Mouse (Mus musculus): ENCODE measurements around the gene Fbxo34. TPM values are rescaled to one million over a fixed set of nuclear protein-coding genes. Genes with fewer than 3 reads are reported as not detected.
A peak's percentile ranks its signal among the peaks of the same experiment; 100 is the strongest.

The Fbxo34 gene
- total RNA-seq, 2 experiments from 2014 or later, result 86.6 to 110 TPM

DNA sequence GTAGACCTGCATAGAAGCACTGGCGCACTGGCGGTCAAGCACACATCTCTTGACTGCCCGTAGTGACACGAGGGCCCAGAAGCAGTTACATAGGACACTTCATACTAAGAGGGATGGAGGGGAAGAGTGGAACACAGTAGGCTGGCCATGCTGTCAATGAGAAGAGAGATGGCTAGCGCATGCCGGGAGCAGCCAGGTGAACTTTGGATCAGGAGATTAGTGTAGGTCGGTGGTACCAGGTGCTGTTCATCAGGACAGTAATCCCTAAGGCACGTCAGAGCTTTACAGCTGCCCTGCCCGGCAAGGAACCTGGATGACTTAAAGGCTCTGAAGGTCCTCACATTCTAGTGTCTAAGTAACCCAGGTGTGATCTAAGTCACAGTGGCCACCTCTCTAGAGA lies 23.7 kb downstream of the Fbxo34 start:
- intact Hi-C loops (cut with DNase I), result loop anchor here (2.0 kb wide), 1 partner anchor 39 kb away; no protein-coding TSS in a partner anchor
- peak overlapping the region; percentile 85 for H3K27ac ChIP-seq
- no peak for DNase-seq (ENCODE audit: extremely low spot score in 1 of 2, low spot score in 2 of 2)
- peak overlapping the region; percentile 91 for H3K4me3 ChIP-seq
- TF ChIP-seq CTCF (IDR thresholded peaks at IDR 0.05), result no peak

DNA sequence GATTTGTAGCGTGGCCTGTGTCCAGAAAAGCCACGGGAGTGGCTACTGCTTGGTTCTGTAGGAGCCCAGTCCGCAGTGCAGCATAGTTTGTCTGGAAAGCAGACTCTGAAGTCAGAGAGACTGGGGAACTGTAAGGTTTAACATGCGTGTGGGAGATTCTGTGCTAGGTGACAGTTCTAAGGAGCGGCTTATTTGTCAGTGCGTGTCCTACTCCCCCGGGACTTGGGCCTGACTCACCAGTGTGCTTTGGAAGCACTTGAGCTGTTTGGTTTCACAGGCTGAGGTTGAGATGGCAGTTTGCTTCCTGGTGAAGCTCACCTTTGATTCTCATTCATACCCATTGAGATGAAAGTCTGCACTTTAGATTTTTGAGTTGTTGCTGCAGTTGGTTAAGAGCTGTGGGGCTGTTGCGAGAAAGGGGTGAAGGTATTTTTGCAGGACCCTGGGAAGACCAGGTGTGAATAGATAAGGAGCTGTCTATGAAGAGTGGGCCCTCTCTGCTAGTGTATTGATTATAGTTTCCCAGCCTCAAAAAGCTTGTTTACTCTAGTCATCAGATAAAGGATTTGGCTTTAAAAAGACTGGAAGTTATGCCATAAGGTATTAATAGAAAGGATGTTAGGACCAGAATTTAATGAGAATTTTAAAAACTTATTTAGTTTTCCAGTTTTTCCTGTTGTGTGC lies 24.5 kb downstream of the Fbxo34 start:
- no peak for TF ChIP-seq CTCF (IDR thresholded peaks at IDR 0.05)
- intact Hi-C loops (cut with DNase I), result loop anchor here (2.0 kb wide), 1 partner anchor 38 kb away; no protein-coding TSS in a partner anchor
- Histone ChIP-seq H3K4me3 (peak overlapping the region; percentile 91), H3K27ac (peak overlapping the region; percentile 85)
- peak; percentile 47 to 58 for DNase-seq (ENCODE audit: extremely low spot score in 1 of 2, low spot score in 2 of 2)

DNA sequence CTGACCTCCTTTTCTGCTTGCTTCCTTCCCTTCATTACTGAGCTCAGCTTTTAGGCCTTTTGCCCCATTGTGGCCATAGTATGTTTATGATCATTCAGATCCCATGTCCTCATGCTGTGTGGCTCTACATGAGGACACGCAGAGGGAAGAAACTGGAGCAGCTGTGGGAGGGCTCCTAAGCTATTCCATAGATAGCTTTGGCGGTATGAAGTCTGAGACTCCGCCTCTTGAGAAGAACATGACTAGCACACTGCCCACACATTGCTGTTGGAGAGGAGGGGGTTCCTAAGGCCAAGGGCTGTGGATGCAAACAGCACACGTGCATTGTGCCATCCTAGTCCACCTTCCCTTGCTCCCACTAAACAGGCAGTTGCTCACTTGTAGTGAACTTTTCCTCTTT lies 26.0 kb downstream of the Fbxo34 start:
- intact Hi-C loops (cut with DNase I), result no loop called here
- DNase-seq (ENCODE audit: extremely low spot score in 1 of 2, low spot score in 2 of 2), result no peak
- no peak for TF ChIP-seq CTCF (IDR thresholded peaks at IDR 0.05)
- H3K4me3 ChIP-seq, result no peak overlapping the region
- H3K27ac ChIP-seq, result peak overlapping the region; percentile 57; the same call in 1 of the 2 replicates

DNA sequence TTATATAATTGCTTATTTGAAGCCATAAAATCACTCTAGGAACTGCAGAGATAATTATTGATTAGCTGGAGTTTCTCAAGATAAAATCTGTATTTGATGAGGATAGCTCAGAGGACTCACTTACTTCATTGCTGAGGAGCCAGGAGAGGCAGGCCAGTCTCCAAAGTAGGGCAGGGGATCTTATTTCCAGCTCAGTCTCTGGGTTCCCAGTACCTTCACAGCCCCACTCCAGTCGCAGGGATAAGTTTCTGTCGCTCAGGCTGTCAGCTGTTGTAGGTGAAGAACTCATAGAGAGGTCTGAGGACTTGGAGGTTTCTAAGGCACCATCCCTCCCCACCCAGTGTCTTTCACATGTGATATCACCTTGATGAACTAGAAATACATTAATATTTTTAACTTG lies 27.5 kb downstream of the Fbxo34 start:
- no peak for TF ChIP-seq CTCF (IDR thresholded peaks at IDR 0.05)
- intact Hi-C loops (cut with DNase I), result loop anchor here (1.0 kb wide), 1 partner anchor 25 kb away; no protein-coding TSS in a partner anchor

DNA sequence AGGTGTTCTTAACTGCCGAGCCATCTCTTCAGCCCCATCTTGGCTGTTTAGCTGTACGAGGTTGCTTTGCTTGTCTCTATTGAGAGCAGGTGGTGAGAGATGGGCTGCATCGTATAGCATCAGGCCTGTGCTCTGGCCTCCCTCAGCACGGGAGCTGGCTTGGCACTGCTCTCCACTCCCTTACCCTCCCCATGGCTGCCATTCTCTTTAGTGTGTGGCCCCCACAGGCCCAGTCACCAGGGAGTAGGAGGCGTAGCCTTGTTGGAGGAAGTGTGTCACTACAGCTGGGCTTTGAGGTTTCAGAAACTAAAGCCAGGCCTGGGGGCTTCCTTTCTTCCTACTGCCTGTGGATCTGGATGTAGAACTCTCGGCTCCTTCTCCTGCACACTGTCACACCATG lies 32.0 kb downstream of the Fbxo34 start:
- H3K27ac ChIP-seq, result 0 out of 2 replicates have a peak overlapping the region, but pooled peaks have one; percentile 0
- DNase-seq (ENCODE audit: extremely low spot score in 1 of 2, low spot score in 2 of 2), result no peak
- intact Hi-C loops (cut with DNase I), result no loop called here
- TF ChIP-seq CTCF (IDR thresholded peaks at IDR 0.05), result no peak
- no peak overlapping the region for H3K4me3 ChIP-seq

More for the DNA sequence above, 27.5 kb downstream of the Fbxo34 start:
- no peak for DNase-seq (ENCODE audit: extremely low spot score in 1 of 2, low spot score in 2 of 2)
- no peak overlapping the region for H3K27ac ChIP-seq
- no peak overlapping the region for H3K4me3 ChIP-seq

DNA sequence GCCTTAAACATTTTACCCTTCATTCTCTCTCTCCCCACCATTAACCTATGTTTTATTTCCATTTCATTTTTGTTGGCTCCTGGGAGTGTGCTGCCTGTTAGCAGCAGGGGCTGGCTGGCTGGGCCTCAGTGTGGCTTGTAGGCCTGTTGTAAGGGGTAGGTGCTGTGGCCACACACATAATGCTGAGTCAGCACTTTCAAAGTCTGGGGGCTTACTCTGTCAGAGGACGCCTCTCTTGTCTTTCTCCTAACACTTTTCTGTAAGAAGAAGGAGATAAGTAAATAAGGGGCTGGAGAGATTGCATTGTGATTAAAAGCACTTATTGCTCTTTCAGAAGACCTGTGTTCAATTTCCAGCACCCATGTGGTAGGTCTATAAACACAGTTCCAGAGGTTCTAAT lies 32.9 kb downstream of the Fbxo34 start:
- DNase-seq (ENCODE audit: extremely low spot score in 1 of 2, low spot score in 2 of 2), result no peak
- Histone ChIP-seq H3K27ac (no peak overlapping the region), H3K4me3 (no peak overlapping the region)
- intact Hi-C loops (cut with DNase I), result no loop called here
- TF ChIP-seq CTCF (IDR thresholded peaks at IDR 0.05), result no peak

DNA sequence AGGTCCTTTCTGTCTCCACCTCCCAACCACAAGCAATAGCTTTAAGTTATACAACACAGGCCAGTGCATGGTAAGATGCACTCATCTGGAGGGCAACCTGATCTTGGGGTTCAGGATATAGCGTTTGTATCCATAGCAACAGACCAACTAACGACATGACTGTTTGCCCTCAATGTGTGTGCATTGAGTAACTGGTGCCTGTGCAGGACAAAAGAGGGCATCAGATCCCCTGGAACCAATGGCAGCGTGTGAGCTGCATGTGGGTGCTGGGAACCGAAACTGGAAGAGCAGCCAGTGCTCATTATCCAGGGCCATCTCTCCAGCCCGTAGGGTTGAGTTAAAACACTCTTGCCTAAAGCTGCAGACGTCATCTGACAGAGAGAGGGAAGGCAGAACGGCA lies 38.5 kb downstream of the Fbxo34 start:
- intact Hi-C loops (cut with DNase I), result no loop called here
- TF ChIP-seq CTCF (IDR thresholded peaks at IDR 0.05), result no peak
- peak overlapping the region; percentile 34; the same call in 1 of the 2 replicates for H3K27ac ChIP-seq
- no peak overlapping the region for H3K4me3 ChIP-seq
- DNase-seq (ENCODE audit: extremely low spot score in 1 of 2, low spot score in 2 of 2), result no peak

DNA sequence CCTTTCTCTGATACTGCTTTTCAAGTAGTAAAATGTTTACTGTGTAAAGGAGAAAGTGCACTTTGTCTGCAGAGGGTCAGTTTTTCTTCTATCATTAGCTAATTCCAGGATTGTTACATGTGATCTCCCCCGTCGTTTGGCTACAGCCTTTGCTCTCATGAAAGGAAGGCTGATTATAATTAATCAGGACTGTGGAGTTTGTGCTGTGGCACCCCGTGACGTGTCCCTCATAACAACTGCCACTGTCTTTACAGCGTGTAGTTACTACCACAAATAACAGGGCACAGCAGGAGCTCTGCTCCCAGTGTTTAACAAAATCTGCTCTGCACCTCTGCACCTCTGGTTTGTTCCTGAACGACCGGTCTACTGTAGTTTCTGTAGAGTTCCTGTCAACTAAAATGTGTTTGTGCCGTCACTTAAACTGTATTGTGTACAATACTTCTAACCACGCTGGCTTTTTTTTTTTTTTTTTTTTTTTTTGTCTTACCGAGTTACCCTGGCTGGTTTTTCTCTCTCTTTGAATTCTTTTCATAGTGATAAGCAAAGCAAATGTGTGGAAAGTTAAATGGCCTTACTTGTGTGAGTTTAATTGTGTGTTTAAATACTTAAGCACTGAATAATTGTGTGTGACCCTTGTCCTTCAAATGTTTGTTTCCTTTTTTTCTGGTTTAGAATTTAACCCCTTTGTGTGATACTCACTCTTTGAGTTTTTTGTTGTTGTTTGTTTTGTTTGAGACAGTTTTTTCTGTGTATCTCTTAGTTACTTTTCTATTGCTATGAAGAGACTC lies 39.3 kb downstream of the Fbxo34 start:
- DNase-seq (ENCODE audit: extremely low spot score in 1 of 2, low spot score in 2 of 2), result no peak
- TF ChIP-seq CTCF (IDR thresholded peaks at IDR 0.05), result no peak
- Histone ChIP-seq H3K27ac (no peak overlapping the region; the same call in 1 of the 2 replicates), H3K4me3 (no peak overlapping the region)
- intact Hi-C loops (cut with DNase I), result no loop called here

DNA sequence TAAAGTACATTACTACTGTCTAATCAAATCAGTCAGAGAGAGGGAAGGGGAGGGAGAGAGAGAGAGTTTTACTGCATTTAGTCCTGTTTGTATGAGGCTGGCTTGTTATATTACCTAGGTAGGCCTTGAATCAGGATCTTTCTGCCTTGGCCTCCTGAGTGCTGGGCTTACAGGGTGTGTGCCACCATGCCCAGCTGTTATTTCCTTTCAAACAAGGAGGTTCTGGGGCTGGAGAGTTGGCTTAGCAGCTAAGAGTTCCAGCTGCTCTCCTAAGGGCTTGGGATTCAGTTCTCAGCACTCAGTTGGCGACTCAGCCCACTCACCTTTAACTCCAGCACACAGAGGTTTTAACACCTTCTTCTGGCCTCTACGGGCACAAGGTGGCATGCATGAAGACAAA lies 40.5 kb downstream of the Fbxo34 start:
- Histone ChIP-seq H3K27ac (no peak overlapping the region), H3K4me3 (no peak overlapping the region)
- no peak for DNase-seq (ENCODE audit: extremely low spot score in 1 of 2, low spot score in 2 of 2)
- no peak for TF ChIP-seq CTCF (IDR thresholded peaks at IDR 0.05)
- intact Hi-C loops (cut with DNase I), result no loop called here

DNA sequence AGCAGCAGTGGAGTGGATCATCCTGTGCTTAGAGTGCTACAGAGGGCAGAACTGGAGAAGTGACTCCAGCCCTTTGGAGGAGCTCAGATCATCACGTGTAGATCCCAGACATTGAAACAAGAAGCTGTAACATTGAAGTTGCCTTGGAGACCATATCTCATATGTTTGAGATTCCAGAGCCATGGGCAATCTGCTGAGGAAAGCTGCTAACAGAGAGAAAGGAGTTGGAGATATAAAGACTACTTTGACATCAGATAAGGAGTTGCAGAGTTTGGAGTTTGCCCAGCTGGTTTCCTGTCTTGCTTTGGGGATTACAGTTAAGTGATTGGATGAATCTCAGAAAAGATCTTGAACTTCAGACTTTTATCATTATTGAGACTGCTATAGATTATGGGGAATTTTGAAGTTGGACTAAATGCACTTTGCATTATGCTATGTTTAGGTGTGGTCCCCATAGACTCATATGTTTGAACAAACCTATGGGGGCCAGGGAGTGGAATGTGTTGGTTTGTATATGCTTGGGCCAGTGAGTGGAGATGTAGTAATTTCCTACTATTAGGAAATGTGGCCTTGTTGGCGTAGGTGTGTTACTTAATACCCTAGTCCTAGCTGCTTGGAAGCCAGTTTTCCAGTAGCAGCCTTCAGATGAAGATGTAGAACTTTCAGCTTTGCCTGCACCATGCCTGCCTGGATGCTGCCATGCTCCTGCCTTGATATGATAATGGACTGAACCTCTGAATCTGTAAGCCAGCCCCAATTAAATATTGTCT lies 43.6 kb downstream of the Fbxo34 start:
- intact Hi-C loops (cut with DNase I), result no loop called here
- Histone ChIP-seq H3K27ac (no peak overlapping the region), H3K4me3 (no peak overlapping the region)
- no peak for DNase-seq (ENCODE audit: extremely low spot score in 1 of 2, low spot score in 2 of 2)
- no peak for TF ChIP-seq CTCF (IDR thresholded peaks at IDR 0.05)

DNA sequence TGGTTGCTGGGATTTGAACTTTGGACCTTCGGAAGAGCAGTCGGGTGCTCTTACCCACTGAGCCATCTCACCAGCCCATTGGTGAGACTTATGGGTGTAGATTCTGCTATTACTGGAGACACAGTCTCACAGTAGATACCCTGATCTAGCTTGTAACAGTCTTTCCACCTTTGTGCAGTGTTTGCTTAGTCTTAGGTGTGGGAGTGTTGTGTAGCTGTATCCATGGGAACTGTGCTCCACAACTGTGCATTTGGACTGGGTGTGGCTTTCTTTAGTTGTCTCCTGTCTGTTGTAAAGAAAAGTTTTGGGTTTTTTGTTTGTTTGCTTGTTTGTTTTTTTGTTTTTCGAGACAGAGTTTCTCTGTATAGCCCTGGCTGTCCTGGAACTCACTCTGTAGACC lies 45.7 kb downstream of the Fbxo34 start:
- H3K27ac ChIP-seq, result no peak overlapping the region
- DNase-seq (ENCODE audit: extremely low spot score in 1 of 2, low spot score in 2 of 2), result no peak
- no peak for TF ChIP-seq CTCF (IDR thresholded peaks at IDR 0.05)
- intact Hi-C loops (cut with DNase I), result no loop called here
- no peak overlapping the region for H3K4me3 ChIP-seq

DNA sequence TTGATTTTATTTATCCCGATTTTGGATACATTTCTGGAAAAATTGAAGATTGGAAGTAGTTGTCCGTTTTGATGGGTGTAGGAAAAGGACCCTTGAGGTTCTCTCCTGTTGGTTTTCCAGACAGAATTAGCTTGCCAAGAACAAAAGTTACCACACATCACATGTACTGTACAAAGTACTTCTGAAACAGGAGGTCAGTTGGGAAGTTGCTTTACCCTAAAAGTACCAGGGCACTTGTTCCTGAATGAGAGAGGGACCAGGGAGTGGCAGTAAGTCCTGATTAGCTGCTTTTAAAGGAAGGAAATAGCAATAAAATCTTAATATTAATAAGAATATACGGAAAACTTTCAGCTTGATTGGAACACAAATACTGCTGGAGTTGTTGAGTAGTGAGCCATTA lies 46.9 kb downstream of the Fbxo34 start:
- DNase-seq (ENCODE audit: extremely low spot score in 1 of 2, low spot score in 2 of 2), result no peak
- no peak for TF ChIP-seq CTCF (IDR thresholded peaks at IDR 0.05)
- intact Hi-C loops (cut with DNase I), result no loop called here
- no peak overlapping the region for H3K4me3 ChIP-seq
- H3K27ac ChIP-seq, result no peak overlapping the region

All from left cerebral cortex, adult 2 months (tissue).